Mouse (Mus musculus) thymus, adult 2 months (tissue): ENCODE data around the gene Itgb4. TPM values are rescaled to one million over a fixed set of nuclear protein-coding genes. Genes with fewer than 3 reads are reported as not detected.
A peak's percentile ranks its signal among the peaks of the same experiment; 100 is the strongest.

Source experiments
- DNase-seq: peaks from one replicate; pipeline ENCODE4 v3.0.0; 2021
- H3K27ac ChIP-seq: fragments of 200-500 bp; 2 replicates; pipeline ENCODE4 v1.5.1; 2012; ENCODE audit warnings: low read length, control low read depth; ENCODE audit not compliant: control insufficient read depth, insufficient read depth
- H3K27me3 ChIP-seq: fragments of 200-500 bp; 2 replicates; pipeline ENCODE4 v1.6.1; 2012; ENCODE audit warnings: mild to moderate bottlenecking, low read length, moderate library complexity, mixed read lengths; ENCODE audit not compliant: control insufficient read depth, insufficient read depth
- H3K36me3 ChIP-seq: fragments of 200-500 bp; 2 replicates; pipeline ENCODE4 v1.6.1; 2012; ENCODE audit warnings: mild to moderate bottlenecking, low read length, moderate library complexity; ENCODE audit not compliant: control insufficient read depth, insufficient read depth
- H3K4me1 ChIP-seq: fragments of 200-500 bp; replicated peaks from 2 replicates; pipeline ENCODE4 v1.6.1; 2012; ENCODE audit warnings: low read length; ENCODE audit not compliant: control insufficient read depth, insufficient read depth
- H3K4me3 ChIP-seq: fragments of 200-500 bp; 2 replicates; pipeline ENCODE4 v1.5.1; 2012; ENCODE audit warnings: mild to moderate bottlenecking, low read length, control low read depth, moderate library complexity; ENCODE audit not compliant: control insufficient read depth, insufficient read depth
- CTCF ChIP-seq: fragments of 200-500 bp; IDR thresholded peaks from 2 replicates; pipeline ENCODE4 v1.5.1; 2012; ENCODE audit warnings: mild to moderate bottlenecking, control low read depth, low read length, moderate library complexity, borderline replicate concordance; ENCODE audit not compliant: control insufficient read depth, poor library complexity, insufficient read depth; ENCODE audit errors: extremely low read depth
- POLR2A ChIP-seq: fragments of 200-500 bp; IDR thresholded peaks from 2 replicates; pipeline ENCODE4 v1.6.1; 2012; ENCODE audit warnings: mild to moderate bottlenecking, low read length, control low read depth, moderate library complexity; ENCODE audit not compliant: control insufficient read depth, poor library complexity, insufficient read depth; ENCODE audit errors: extremely low read depth
- WGBS: fragments of 180-500 bp; shearing (Covaris S2); methylation state at CpG from one replicate; pipeline ENCODE4 v1.1.7; 2018; 5-methylcytosine and 5-hydroxymethylcytosine counted together
- polyA plus RNA-seq: library from polyadenylated mRNA; depleted of rRNA; stranded (reverse); fragments of >200 nt; gene quantifications from 2 replicates; pipeline ENCODE4 v1.2.3, GENCODE M21; 2012

Gene Itgb4
- polyA plus RNA-seq, 1 experiment: 20.8 TPM

DNA sequence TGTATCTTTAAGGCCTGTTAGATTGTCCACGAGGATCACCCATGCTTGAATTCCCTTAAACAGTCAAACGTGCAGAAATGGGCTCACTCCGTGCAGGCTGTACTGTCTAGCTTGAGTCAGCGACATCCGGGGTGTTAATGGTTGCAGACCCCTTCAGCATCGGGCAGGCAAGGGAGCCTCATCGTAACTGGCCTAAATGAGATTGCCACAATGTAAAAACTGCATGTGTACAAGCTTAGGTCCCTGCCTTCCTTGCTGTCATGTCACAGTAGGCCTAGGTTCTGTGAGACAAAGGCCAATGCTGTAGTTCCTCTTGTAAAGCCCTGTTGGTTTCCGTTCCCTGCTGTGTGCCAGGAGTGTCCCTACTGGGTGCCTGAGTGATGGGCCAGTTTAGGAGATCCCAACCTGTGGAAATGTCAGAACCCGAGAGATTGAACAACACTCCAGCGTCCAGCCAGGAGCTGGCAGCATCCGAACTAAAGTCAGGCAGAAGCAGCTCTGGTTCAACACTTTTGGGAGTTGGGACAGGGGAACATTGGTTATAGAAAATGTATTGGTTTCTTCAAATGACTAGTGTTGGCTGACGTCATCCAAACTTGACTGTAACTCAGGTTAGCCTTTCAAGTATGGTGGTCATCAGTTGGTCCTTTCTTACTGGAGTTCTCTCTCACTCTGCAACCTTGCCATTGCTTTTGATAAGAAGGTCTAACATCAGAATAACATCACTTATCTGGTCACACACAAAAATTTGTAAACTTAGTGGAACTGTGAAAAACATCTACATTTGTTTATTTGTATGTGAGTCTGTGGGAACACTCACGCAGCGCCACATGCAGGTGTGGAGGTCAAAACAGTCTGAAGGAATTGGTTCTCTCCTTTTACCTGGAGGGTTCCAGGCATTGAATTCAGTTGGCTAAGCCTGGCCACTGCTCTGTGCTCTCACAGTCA lies 56.7 kb downstream of the Itgb4 start:
- Histone ChIP-seq H3K27me3 (no peaks in the 10 kb centered on the region), H3K36me3 (no peaks in the 10 kb centered on the region), H3K4me1 (peaks cover 6% of the 10 kb centered on the region), H3K4me3 (peak overlapping the region; percentile 54), H3K27ac (peak overlapping the region; percentile 84)
- WGBS: 26% methylated on average over 14 of the region's 14 CpGs
- no peak for TF ChIP-seq CTCF
- no peak for TF ChIP-seq POLR2A
- DNase-seq: no peak

DNA sequence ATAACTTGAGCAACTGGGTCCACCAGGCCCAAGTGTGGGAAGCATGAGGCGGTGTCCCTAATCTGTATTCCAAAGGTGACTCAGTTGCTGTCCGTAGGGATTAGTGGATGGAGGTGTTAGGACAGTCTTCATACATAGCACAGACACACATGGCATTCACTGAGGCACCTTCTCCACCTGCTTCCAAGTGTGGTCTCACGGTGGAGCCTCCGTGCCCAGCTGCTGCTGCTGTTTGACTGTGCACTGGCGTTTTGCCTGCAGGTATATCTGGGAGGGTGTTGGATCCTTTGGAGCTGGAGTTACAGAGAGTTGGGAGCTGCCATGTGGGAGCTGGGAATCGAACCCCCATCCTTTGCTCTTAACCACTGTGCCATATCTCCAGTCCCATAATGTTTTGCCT lies 60.1 kb downstream of the Itgb4 start:
- 97% methylated on average over 6 of the region's 6 CpGs for WGBS
- Histone ChIP-seq H3K27ac (no peak overlapping the region), H3K4me3 (no peak overlapping the region), H3K27me3 (no peaks in the 10 kb centered on the region), H3K36me3 (peaks cover 7% of the 10 kb centered on the region), H3K4me1 (peaks cover 6% of the 10 kb centered on the region)
- no peak for TF ChIP-seq POLR2A
- TF ChIP-seq CTCF: no peak
- no peak for DNase-seq

DNA sequence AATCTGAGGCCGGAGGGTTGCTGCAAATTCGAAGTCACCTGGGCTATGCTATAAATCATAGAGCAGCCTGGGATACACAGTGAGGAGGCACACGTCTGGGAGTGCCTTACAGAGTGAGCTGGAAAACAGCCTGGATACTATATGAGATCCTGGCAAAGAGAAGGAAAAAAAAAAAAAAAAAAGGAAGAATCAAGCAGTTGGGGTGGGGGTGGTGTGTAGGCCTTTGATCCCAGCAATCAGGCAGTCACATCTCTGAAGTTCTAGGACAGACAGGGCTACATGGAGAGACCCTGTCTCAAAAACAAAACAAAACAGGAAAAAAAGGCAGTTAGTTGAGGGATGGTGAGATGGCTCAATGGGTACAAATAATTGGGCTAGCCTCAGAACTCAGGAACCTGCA lies 62.2 kb downstream of the Itgb4 start:
- Histone ChIP-seq H3K27ac (no peak overlapping the region), H3K4me1 (peaks cover 1% of the 10 kb centered on the region), H3K36me3 (peaks cover 10% of the 10 kb centered on the region), H3K27me3 (no peaks in the 10 kb centered on the region), H3K4me3 (no peak overlapping the region)
- no peak for DNase-seq
- TF ChIP-seq POLR2A (no peak), CTCF (no peak)
- 94% methylated on average over 3 of the region's 3 CpGs for WGBS

DNA sequence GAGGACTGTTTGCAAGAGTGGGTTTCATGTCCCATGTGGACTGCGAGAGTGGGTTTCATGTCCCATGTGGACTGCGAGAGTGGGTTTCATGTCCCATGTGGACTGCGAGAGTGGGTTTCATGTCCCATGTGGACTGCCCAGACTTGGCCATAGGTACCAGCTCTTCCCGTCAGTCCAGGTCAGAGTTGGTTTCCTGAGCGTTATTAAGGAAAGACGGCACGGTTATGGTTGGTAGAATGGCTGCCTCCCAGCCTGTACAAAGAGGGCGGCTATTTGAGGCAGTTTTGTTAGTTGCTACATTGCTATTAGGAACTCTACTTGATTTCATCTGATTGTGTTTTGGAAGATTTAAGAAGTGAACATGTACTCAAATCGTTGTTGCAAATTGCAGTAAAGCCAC lies 63.3 kb downstream of the Itgb4 start:
- H3K36me3 ChIP-seq: peaks cover 13% of the 10 kb centered on the region
- TF ChIP-seq CTCF (no peak), POLR2A (no peak)
- 95% methylated on average over 9 of the region's 9 CpGs for WGBS
- H3K4me3 ChIP-seq: no peak overlapping the region
- no peak overlapping the region for H3K27ac ChIP-seq
- DNase-seq: no peak
- H3K27me3 ChIP-seq: no peaks in the 10 kb centered on the region
- no peaks in the 10 kb centered on the region for H3K4me1 ChIP-seq

DNA sequence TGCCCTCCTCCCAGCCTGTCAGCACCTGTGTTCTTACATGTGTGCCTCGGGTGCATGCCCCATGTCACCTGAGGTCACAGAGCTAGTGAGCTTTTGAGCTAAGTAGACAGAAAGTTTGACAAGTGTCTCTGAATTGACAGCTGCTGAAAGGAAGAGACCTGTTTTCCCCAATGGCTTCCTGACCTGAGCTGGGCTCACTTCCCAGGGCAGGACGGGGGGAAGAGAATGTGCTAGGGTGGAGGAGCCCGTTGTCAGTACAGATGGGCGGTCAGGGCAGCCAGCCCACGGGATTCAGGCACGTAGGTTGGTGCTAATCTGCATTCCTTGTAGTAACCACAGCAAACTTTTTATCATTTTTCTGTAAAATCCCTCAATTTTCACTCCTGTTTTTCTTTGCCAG lies 66.1 kb downstream of the Itgb4 start:
- DNase-seq: no peak
- WGBS: 80% methylated on average over 6 of the region's 6 CpGs
- H3K4me1 ChIP-seq: no peaks in the 10 kb centered on the region
- TF ChIP-seq CTCF (no peak), POLR2A (no peak)
- no peak overlapping the region for H3K27ac ChIP-seq
- no peak overlapping the region for H3K4me3 ChIP-seq
- H3K27me3 ChIP-seq: no peaks in the 10 kb centered on the region
- peaks cover 25% of the 10 kb centered on the region for H3K36me3 ChIP-seq

DNA sequence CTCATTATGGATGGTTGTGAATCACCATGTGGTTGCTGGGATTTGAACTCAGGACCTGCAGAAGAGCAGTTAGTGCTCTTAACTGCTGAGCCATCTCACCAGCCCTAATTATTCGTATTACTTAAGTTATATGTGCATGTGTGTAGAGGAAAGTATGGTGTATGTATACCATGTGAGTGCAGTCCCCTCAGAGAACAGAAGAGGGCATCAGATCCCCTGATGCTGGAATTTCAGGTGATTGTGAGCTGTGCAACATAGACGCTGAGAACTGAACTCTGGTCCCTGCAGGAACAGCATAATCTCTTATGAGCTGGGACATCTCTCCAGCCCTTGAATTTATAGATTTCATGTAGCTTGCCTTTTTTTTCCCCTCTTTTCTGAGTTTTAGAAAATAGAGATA lies 67.3 kb downstream of the Itgb4 start:
- Histone ChIP-seq H3K36me3 (peaks cover 27% of the 10 kb centered on the region), H3K4me3 (no peak overlapping the region), H3K27me3 (no peaks in the 10 kb centered on the region), H3K4me1 (no peaks in the 10 kb centered on the region), H3K27ac (no peak overlapping the region)
- WGBS: 99% methylated on average over 2 of the region's 2 CpGs
- no peak for DNase-seq
- TF ChIP-seq CTCF: no peak
- no peak for TF ChIP-seq POLR2A

DNA sequence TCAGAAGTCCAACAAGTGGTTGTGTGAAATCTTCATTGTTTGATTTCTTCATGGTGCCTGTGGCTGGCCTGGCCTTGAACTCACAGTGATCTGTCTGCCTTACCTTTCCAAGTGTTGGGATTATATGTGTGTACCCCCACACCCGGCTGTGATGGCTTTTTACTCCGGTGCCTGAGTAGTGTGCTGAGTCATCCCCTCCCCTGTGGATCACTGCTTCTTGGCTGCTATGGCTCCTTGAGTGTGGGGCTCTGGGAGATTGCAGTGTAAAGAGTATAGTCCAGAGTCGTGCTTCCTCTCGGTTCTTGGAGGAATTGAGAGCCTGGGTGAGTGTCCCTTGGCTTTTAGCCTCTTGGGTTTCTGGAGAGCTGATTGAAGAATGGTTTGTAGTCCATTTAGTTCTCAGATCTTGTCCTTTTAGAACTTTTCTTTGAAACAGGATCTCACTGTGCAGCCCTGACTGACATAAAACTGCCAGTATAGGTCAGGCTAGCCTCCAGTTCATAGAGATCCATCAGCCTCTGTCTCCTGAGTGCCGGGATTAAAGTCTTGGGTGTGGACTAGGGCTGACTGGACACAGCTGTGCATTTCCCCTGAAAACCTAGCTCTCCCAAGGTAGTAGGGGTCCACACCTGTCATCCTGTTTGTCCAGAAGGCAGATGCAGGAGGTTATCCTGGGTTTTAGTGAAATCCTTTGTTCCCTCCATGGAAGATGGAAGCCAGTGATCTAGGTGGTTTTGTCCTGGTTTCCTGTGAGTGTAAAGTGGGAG lies 68.0 kb downstream of the Itgb4 start:
- no peaks in the 10 kb centered on the region for H3K4me1 ChIP-seq
- TF ChIP-seq CTCF (no peak), POLR2A (no peak)
- H3K36me3 ChIP-seq: peaks cover 29% of the 10 kb centered on the region
- DNase-seq: no peak
- H3K27me3 ChIP-seq: no peaks in the 10 kb centered on the region
- H3K4me3 ChIP-seq: no peak overlapping the region
- 83% methylated on average over 5 of the region's 5 CpGs for WGBS
- H3K27ac ChIP-seq: no peak overlapping the region
